Mouse (Mus musculus): ENCODE results near the gene Itfg1.

Itfg1 gene

DNA sequence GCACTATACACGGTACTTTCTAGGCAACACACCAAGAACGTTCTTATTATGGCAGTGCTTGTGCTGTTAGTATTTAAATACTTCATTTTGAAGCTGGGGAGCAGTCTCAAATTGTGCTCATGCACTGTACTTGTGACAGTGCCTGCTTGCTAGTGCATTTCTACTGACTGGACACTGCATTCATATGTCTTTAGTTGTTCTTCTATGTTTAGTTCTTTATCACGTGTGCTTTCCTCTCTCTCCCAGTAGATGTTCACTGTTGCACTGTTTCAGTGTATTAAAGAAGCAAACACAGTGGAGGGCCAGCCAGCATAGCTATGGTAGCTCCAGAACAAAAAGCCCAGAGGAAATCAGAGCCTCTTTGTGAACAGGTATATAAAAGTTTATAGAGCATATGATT is 110.2 kb downstream of the Itfg1 start:
- no peak for DNase-seq (ENCODE audit: low read depth)

DNA sequence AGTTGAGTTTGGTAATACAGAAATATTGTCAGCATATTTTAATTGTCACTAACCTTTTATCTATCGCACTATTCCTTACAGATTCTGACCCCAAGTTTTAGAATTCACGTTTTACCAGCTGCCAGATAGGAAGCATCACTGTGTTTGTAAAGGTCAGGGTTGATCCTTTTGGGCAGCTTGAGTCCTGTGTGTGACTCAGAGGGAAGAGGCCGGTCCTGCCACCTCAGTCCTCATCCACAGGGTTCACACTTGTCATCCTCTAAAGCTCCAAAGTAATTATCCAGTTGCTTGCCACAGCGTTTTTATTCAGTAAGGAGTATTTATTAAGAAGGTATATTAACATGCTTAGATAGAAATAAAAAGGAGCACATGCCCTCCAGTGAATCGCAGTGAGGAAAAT is 123.5 kb downstream of the Itfg1 start:
- DNase-seq (ENCODE audit: low read depth) = no peak

DNA sequence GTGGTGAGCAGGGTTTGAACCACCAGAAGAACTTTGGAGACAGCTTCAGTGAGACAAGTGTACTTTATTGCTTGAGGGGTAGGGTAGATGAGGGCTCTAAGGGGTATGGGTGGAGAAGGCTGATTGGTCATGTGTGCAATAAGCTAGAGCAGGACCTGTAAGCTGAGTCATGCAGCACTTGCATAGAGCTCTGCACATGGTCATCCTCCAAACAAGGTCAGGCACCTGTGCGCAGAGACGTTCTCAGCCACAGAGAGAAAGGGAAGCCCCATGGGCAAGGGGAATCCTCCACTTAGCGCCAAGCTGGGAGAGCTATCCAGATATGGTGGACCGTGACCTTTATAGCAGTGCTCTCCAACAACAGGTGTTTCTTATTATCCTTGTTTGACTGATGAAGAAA is 124.0 kb downstream of the Itfg1 start:
- no peak for DNase-seq (ENCODE audit: low read depth)

DNA sequence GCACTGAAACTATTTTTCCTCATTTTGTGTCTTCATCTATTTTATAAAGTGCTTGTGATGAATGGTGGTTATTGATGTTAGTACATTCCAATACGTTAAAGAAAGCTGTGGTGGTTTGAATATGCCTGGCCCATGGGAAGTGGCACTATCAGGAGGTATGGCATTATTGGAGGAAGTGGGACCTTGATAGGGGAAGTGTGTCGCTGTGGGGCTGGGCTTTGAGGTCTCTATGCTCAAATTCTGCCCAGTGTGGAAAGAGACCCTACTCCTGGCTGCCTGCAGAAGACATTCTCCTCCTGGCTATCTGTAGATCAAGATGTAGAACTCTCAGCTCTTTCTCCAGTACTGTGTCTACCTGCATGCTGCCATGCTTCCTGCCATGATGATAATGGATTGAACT is 133.7 kb downstream of the Itfg1 start:
- no peak for DNase-seq (ENCODE audit: low read depth)

- peak; percentile 82 for DNase-seq (ENCODE audit: low read depth)
Observed at GRCm38 (mm10) chr8:85700751-85701351, 139.9 kb downstream of the Itfg1 start, which contains the start of gene Neto2. TSS of gene Neto2 (minus strand) at chr8:85700924.

DNA sequence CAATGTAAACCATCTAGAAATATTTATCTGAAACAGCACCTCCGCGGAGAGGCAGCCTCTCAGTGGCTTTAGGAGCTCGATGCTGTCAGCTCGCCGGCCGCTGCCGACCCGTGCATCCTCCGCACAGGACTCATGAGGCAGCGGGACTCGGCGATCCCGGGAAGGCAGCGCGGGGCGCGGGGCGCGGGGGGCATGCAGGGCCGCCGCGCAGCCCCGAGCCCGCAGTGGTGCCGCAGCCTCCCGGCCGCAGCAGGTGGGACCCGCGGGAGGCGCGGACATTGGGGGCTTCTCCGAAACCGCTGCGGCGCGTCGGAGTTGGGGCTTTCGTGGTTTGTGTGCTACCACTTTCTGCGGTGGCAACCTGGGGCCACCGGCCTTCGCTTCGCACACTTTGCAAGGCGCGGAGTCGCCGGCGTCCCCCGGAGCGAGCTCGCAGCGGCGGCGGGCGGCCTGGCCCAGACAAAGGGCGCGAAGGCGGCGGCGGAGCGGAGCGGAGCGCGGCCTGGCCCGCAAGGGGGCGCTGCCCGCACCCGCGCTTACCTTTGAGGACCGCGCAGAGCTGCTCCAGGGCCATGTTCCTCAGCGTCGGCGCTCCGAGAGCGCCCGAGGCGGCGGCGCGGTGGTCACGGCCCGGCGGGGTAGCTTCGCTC is 140.5 kb downstream of the Itfg1 start:
- peak; percentile 66 for DNase-seq (ENCODE audit: low read depth)

GRCm38 (mm10) chr8:85699051-85699450 is 141.7 kb downstream of the Itfg1 start:
- peak; percentile 86 for DNase-seq (ENCODE audit: low read depth)
